Mouse (Mus musculus) kidney, postnatal 0 days (tissue): ENCODE data around the gene Zfp207. TPM values are rescaled to one million over a fixed set of nuclear protein-coding genes. Genes with fewer than 3 reads are reported as not detected.
"Not testable (repeated sequence)": the region's sequence is repeated elsewhere in the genome, so short reads cannot be mapped to it uniquely, and the experiment has no call there.

Source experiments
- ATAC-seq: fragments of 200-750 bp; cut with Nextera tagmentation; replicated peaks from 2 replicates; pipeline ENCODE4 v1.8.0; 2017; ENCODE audit warnings: low read depth, moderate number of reproducible peaks, moderate TSS enrichment, moderate library complexity; ENCODE audit not compliant: low FRiP score
- DNase-seq: peaks from one replicate; pipeline ENCODE4 v3.0.0-alpha.2; 2016; ENCODE audit warnings: low spot score
- H3K27ac ChIP-seq: fragments of 300-500 bp; sonication (generic); 2 replicates; pipeline ENCODE4 v1.5.1; 2014; ENCODE audit warnings: mild to moderate bottlenecking
- H3K27me3 ChIP-seq: fragments of 300-500 bp; sonication (generic); 2 replicates; pipeline ENCODE4 v1.6.1; 2014; ENCODE audit warnings: low read length, mixed read lengths; ENCODE audit not compliant: insufficient read depth
- H3K36me3 ChIP-seq: fragments of 300-500 bp; sonication (generic); 2 replicates; pipeline ENCODE4 v1.6.1; 2014; ENCODE audit warnings: low read length, mixed read lengths; ENCODE audit not compliant: insufficient read depth
- H3K4me1 ChIP-seq: fragments of 300-500 bp; sonication (generic); replicated peaks from 2 replicates; pipeline ENCODE4 v1.6.1; 2014; ENCODE audit warnings: antibody characterized with exemption, low read length, mixed read lengths; ENCODE audit not compliant: insufficient read depth
- H3K4me2 ChIP-seq: fragments of 300-500 bp; sonication (generic); 2 replicates; pipeline ENCODE4 v1.6.1; 2014; ENCODE audit warnings: mild to moderate bottlenecking, low read length, moderate library complexity, mixed read lengths
- H3K4me3 ChIP-seq: fragments of 300-500 bp; sonication (generic); replicated peaks from 2 replicates; pipeline ENCODE4 v1.5.1; 2014; ENCODE audit warnings: low read depth, low read length
- H3K9ac ChIP-seq: fragments of 300-500 bp; sonication (generic); 2 replicates; pipeline ENCODE4 v1.6.1; 2014; ENCODE audit warnings: low read depth, low read length
- H3K9me3 ChIP-seq: fragments of 300-500 bp; sonication (generic); replicated peaks from 2 replicates; pipeline ENCODE4 v1.6.1; 2016; ENCODE audit warnings: low read length, inconsistent platforms, mixed read lengths
- CTCF ChIP-seq: IDR thresholded peaks from 2 replicates; pipeline ENCODE4 v1.5.1; 2016; ENCODE audit warnings: antibody characterized with exemption, low read depth, mild to moderate bottlenecking, moderate library complexity
- WGBS: fragments of 180-500 bp; shearing (Covaris S2); extraction: QIAGEN DNeasy Blood & Tissue Kit; methylation state at CpG from one replicate; pipeline ENCODE4 v1.1.7; 2014; 5-methylcytosine and 5-hydroxymethylcytosine counted together
- polyA plus RNA-seq: library from polyadenylated mRNA; unstranded; fragments of >200 nt; fragmentation: Nextera tagmentation; extraction: Ambion mirVana; gene quantifications from 2 replicates; pipeline ENCODE4 v1.2.1, GENCODE M21; 2015

Gene Zfp207
- polyA plus RNA-seq, 1 experiment from 2014 or later, result 199 TPM

- 79% methylated on average over 4 of the region's 4 CpGs for WGBS
- no peak overlapping the region for H3K4me2 ChIP-seq
- no peak for ATAC-seq
These were observed 13.5 kb downstream of the Zfp207 start for GRCm38 (mm10) chr11:80396617-80397016.

GRCm38 (mm10) chr11:80407878-80408277 lies 24.8 kb downstream of the Zfp207 start:
- H3K9me3 ChIP-seq, H3K4me2 ChIP-seq, H3K27ac ChIP-seq, H3K4me3 ChIP-seq, ATAC-seq, H3K27me3 ChIP-seq, H3K9ac ChIP-seq, H3K4me1 ChIP-seq, DNase-seq: not testable (repeated sequence)
- 97% methylated on average over 6 of the region's 6 CpGs for WGBS
- H3K36me3 ChIP-seq, result peaks cover 28% of the 10 kb centered on the region

More at GRCm38 (mm10) chr11:80396617-80397016, 13.5 kb downstream of the Zfp207 start:
- H3K27me3 ChIP-seq, result no peaks in the 10 kb centered on the region
- no peaks in the 10 kb centered on the region for H3K9me3 ChIP-seq
- DNase-seq, result no peak
- no peak overlapping the region for H3K27ac ChIP-seq
- peaks cover 54% of the 10 kb centered on the region for H3K36me3 ChIP-seq
- no peak for TF ChIP-seq CTCF
- no peaks in the 10 kb centered on the region for H3K4me1 ChIP-seq
- H3K4me3 ChIP-seq, result no peak overlapping the region
- H3K9ac ChIP-seq, result no peak overlapping the region

GRCm38 (mm10) chr11:80410377-80410776 lies 27.3 kb downstream of the Zfp207 start:
- no peak overlapping the region for H3K27ac ChIP-seq
- no peak overlapping the region for H3K4me2 ChIP-seq
- no peaks in the 10 kb centered on the region for H3K4me1 ChIP-seq
- no peak for ATAC-seq
- peaks cover 21% of the 10 kb centered on the region; the same call in 1 of the 2 replicates for H3K36me3 ChIP-seq
- 89% methylated on average over 2 of the region's 2 CpGs for WGBS
- H3K9ac ChIP-seq, result no peak overlapping the region
- H3K4me3 ChIP-seq, result no peak overlapping the region
- H3K9me3 ChIP-seq, result no peaks in the 10 kb centered on the region
- no peaks in the 10 kb centered on the region for H3K27me3 ChIP-seq
- TF ChIP-seq CTCF, result no peak
- no peak for DNase-seq

- TF ChIP-seq CTCF, result no peak
These were observed 34.0 kb downstream of the Zfp207 start for GRCm38 (mm10) chr11:80417085-80417484.

GRCm38 (mm10) chr11:80419743-80420142 lies 36.7 kb downstream of the Zfp207 start:
- no peak for ATAC-seq
- 88% methylated on average over 1 of the region's 1 CpGs for WGBS
- H3K36me3 ChIP-seq, result no peaks in the 10 kb centered on the region
- H3K9ac ChIP-seq, result no peak overlapping the region
- H3K27ac ChIP-seq, result no peak overlapping the region
- H3K27me3 ChIP-seq, result no peaks in the 10 kb centered on the region
- H3K9me3 ChIP-seq, result 0 out of 2 replicates have a peak, but pooled peaks cover 5% of the 10 kb centered on the region
- no peak for DNase-seq
- H3K4me2 ChIP-seq, result no peak overlapping the region
- H3K4me1 ChIP-seq, result no peaks in the 10 kb centered on the region
- no peak overlapping the region for H3K4me3 ChIP-seq
- TF ChIP-seq CTCF, result no peak

More at GRCm38 (mm10) chr11:80417085-80417484, 34.0 kb downstream of the Zfp207 start:
- no peaks in the 10 kb centered on the region for H3K36me3 ChIP-seq
- no peak overlapping the region for H3K4me2 ChIP-seq
- H3K4me3 ChIP-seq, result no peak overlapping the region
- no peak overlapping the region for H3K27ac ChIP-seq
- WGBS, result 91% methylated on average over 5 of the region's 5 CpGs
- H3K9me3 ChIP-seq, result 0 out of 2 replicates have a peak, but pooled peaks cover 5% of the 10 kb centered on the region
- no peak for DNase-seq
- H3K9ac ChIP-seq, result no peak overlapping the region
- H3K27me3 ChIP-seq, result no peaks in the 10 kb centered on the region
- no peak for ATAC-seq
- H3K4me1 ChIP-seq, result no peaks in the 10 kb centered on the region

GRCm38 (mm10) chr11:80420202-80420984 lies 37.3 kb downstream of the Zfp207 start:
- H3K9me3 ChIP-seq, result 0 out of 2 replicates have a peak, but pooled peaks cover 5% of the 10 kb centered on the region
- no peak for ATAC-seq
- no peaks in the 10 kb centered on the region for H3K27me3 ChIP-seq
- DNase-seq, result no peak
- no peak overlapping the region for H3K9ac ChIP-seq
- H3K27ac ChIP-seq, result no peak overlapping the region
- no peaks in the 10 kb centered on the region for H3K4me1 ChIP-seq
- 54% methylated on average over 2 of the region's 2 CpGs for WGBS
- no peaks in the 10 kb centered on the region for H3K36me3 ChIP-seq
- no peak overlapping the region for H3K4me2 ChIP-seq
- TF ChIP-seq CTCF, result no peak
- H3K4me3 ChIP-seq, result no peak overlapping the region
